Mouse (Mus musculus): ENCODE data around the gene Ctnnd1. TPM values are rescaled to one million over a fixed set of nuclear protein-coding genes. Genes with fewer than 3 reads are reported as not detected.
A peak's percentile ranks its signal among the peaks of the same experiment; 100 is the strongest.
"Not testable (repeated sequence)": the region's sequence is repeated elsewhere in the genome, so short reads cannot be mapped to it uniquely, and the experiment has no call there.

Ctnnd1 gene
- total and polyA plus RNA-seq, 3 experiments: 11.5 to 31.6 TPM; not detected in 1

DNA sequence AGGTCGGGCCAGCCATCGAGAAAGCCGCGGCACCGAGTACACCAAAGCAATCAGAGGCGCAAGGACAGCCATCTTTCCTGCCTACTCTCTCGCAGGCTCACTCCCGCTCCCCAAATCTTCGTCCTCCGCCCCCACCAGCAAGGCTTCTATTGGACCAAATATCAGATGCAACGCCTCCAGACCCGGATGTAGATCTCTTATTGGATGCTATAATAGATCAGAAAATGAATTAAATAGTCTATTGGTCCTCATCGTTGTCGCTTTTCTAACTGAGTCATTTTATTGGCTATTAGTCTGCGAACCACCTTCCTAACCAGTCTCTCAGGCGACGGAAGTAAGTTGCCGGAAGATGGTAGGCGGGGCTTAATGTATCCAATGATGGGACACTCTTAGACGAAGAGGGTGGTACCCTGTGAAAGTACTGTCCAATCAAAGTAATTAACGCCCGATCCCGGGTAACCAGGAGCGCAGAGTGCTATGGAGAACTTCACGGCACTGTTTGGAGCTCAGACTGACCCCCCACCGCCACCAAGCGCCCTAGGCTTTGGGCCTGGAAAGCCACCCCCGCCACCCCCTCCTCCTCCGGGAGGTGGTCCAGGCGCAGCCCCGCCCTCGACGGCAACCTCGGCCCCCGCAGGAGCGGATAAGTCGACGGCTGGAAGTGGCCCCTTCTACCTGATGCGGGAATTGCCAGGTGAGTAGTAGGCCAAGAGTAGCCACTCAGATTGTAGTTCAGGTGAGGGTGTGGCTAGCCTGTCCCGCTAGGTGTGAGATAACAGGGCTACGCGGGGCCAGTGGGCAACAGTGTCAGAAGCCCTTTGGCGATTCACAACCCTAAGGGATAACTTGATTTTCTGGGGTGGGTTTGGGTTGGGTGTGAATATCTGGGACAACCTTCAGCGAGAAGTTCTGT, 27.7 kb upstream of the Ctnnd1 start, which contains the start of the genes Gm28635 and Med19 (continued):
- no peak for TF ChIP-seq BHLHE40 (IDR thresholded peaks at IDR 0.05; ENCODE audit: borderline replicate concordance, low read depth, low read length)
- TF ChIP-seq HCFC1 (IDR thresholded peaks at IDR 0.05; ENCODE audit: low read depth, low read length): peak; percentile 91
- 0 out of 2 replicates have a peak, but pooled peaks have one; percentile 24 for TF ChIP-seq NRF1 (IDR thresholded peaks at IDR 0.05; ENCODE audit: insufficient read depth, low read depth, low read length, poor library complexity, severe bottlenecking)

DNA sequence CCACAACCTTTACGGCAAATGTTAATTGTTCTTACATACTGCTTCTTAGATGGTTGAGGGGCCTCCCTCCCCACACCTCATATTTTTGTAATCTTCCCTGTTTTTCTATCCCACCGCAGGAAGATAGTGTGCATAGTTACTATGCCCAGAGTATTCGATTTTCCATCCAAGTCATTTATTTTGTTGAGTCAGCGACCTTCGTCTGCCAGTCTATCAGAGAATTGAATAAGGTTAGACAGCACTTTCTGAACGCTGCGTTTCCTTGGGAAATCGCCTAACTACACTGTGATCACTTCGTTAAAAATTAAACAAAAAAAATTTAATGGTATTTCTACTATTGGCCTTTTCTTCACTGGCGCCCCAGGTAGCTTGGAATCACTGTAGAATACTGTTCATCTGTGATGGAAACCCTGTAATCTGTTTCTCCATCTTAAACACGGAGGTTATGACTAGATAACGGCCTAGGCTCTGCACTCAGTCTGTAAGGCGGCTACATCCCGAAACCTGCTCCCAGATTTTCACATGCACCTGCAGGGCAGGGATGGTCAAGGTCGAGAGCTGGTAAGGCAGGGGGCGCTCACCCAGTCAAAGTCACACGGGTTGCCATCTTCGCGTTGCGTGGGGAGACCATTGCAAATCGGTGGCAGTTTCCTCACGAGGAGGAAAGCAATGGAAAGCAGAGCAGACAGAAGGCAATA, 26.9 kb upstream of the Ctnnd1 start:
- H3K36me3 ChIP-seq (ENCODE audit: control insufficient read depth in 1 of 2, insufficient read depth in 2 of 2, low read length in 2 of 2): peaks cover 2 to 21% of the 10 kb centered on the region in 2 experiments; a peak in 3 of 4 replicates
- peak overlapping the region; percentile 45; the same call in 1 of the 2 replicates for H3K27ac ChIP-seq (ENCODE audit: control insufficient read depth, low read depth, low read length)
- peak overlapping the region; percentile 83 for H3K9ac ChIP-seq (ENCODE audit: control insufficient read depth, low read depth, low read length, poor library complexity, severe bottlenecking)
- TF ChIP-seq ZNF384 (IDR thresholded peaks at IDR 0.05; ENCODE audit: low read depth, low read length) (no peak), ETS1 (IDR thresholded peaks at IDR 0.05; ENCODE audit: low read depth, low read length) (peak; percentile 9; the same call in 1 of the 2 replicates), MAFK (IDR thresholded peaks at IDR 0.05; ENCODE audit: borderline replicate concordance, low read depth, low read length) (peak; percentile 18; the same call in 1 of the 2 replicates), USF1 (IDR thresholded peaks at IDR 0.05; ENCODE audit: low read depth, low read length) (no peak; the same call in 1 of the 2 replicates), TBP (IDR thresholded peaks at IDR 0.05; ENCODE audit: low read depth, low read length) (peak; percentile 7; the same call in 1 of the 2 replicates), MXI1 (IDR thresholded peaks at IDR 0.05; ENCODE audit: low read depth, low read length) (peak; percentile 51; the same call in 1 of the 2 replicates), CTCF (IDR thresholded peaks at IDR 0.05 in 2 of 3, conservative IDR thresholded peaks at IDR 0.05 in 1 of 3; ENCODE audit: control insufficient read depth in 1 of 3, insufficient read depth in 1 of 3, low read depth in 2 of 3, low read length in 3 of 3, poor library complexity in 1 of 3, severe bottlenecking in 1 of 3) (peak in 2 of 3 experiments; percentile 49 to 56; a peak in 5 of 6 replicates), POLR2A (IDR thresholded peaks at IDR 0.05; ENCODE audit: control insufficient read depth in 1 of 2, insufficient read depth in 1 of 2, low read depth in 1 of 2, low read length in 2 of 2, poor library complexity in 1 of 2) (0 out of 4 replicates have a peak, but pooled peaks of 1 of the 2 experiments have one; percentile 53), MYC (IDR thresholded peaks at IDR 0.05; ENCODE audit: low read depth, low read length) (0 out of 2 replicates have a peak, but pooled peaks have one; percentile 48)
- H3K27me3 ChIP-seq (ENCODE audit: control insufficient read depth in 1 of 2, insufficient read depth in 2 of 2, low read length in 2 of 2): no peaks in the 10 kb centered on the region
- peak overlapping the region; percentile 88 to 94 for H3K4me3 ChIP-seq (ENCODE audit: control insufficient read depth in 1 of 2, insufficient read depth in 1 of 2, low read depth in 2 of 2, low read length in 2 of 2)
- peak; percentile 52 for DNase-seq (ENCODE audit: low read depth, low spot score)
- peaks cover 26% of the 10 kb centered on the region for H3K79me2 ChIP-seq (ENCODE audit: control insufficient read depth, insufficient read depth, low read length, poor library complexity)
- no peaks in the 10 kb centered on the region for H3K9me3 ChIP-seq (replicated peaks; ENCODE audit: insufficient read depth, low read length)
- peaks cover 4 to 11% of the 10 kb centered on the region in 2 experiments; a peak in 3 of 4 replicates for H3K4me1 ChIP-seq (ENCODE audit: control insufficient read depth in 1 of 2, insufficient read depth in 2 of 2, low read length in 2 of 2)

GRCm38 (mm10) chr2:84671535-84671934, 21.0 kb upstream of the Ctnnd1 start:
- peaks cover 0 to 13% of the 10 kb centered on the region in 2 experiments; a peak in 1 of 4 replicates for H3K4me1 ChIP-seq (ENCODE audit: control insufficient read depth in 1 of 2, insufficient read depth in 2 of 2, low read length in 2 of 2)
- H3K36me3 ChIP-seq (ENCODE audit: control insufficient read depth in 1 of 2, insufficient read depth in 2 of 2, low read length in 2 of 2): peaks cover 2 to 16% of the 10 kb centered on the region in 2 experiments; a peak in 3 of 4 replicates
- H3K27me3 ChIP-seq (ENCODE audit: control insufficient read depth in 1 of 2, insufficient read depth in 2 of 2, low read length in 2 of 2); H3K9ac ChIP-seq (ENCODE audit: control insufficient read depth, low read depth, low read length, poor library complexity, severe bottlenecking); DNase-seq (ENCODE audit: low read depth, low spot score); H3K4me3 ChIP-seq (ENCODE audit: control insufficient read depth in 1 of 2, insufficient read depth in 1 of 2, low read depth in 2 of 2, low read length in 2 of 2); H3K27ac ChIP-seq (ENCODE audit: control insufficient read depth, low read depth, low read length); H3K9me3 ChIP-seq (replicated peaks; ENCODE audit: insufficient read depth, low read length): not testable (repeated sequence)
- H3K79me2 ChIP-seq (ENCODE audit: control insufficient read depth, insufficient read depth, low read length, poor library complexity): peaks cover 16% of the 10 kb centered on the region
